Mouse (Mus musculus) hindbrain, embryonic 16.5 days (tissue): ENCODE results near the gene Dazap1. TPM values are rescaled to one million over a fixed set of nuclear protein-coding genes. Genes with fewer than 3 reads are reported as not detected.

Experiments used
- ATAC-seq: fragments of 200-750 bp; cut with Nextera tagmentation; 2 replicates; pipeline ENCODE4 v1.8.0; 2017; ENCODE audit warnings: moderate TSS enrichment, moderate library complexity
- H3K27ac ChIP-seq: fragments of 300-500 bp; sonication (generic); 2 replicates; pipeline ENCODE4 v1.5.1; 2014; ENCODE audit warnings: low read depth, mild to moderate bottlenecking, control low read depth, low read length, moderate library complexity
- H3K27me3 ChIP-seq: fragments of 300-500 bp; sonication (generic); replicated peaks from 2 replicates; pipeline ENCODE4 v1.6.1; 2014; ENCODE audit warnings: low read length; ENCODE audit not compliant: control insufficient read depth, insufficient read depth
- H3K36me3 ChIP-seq: fragments of 300-500 bp; sonication (generic); 2 replicates; pipeline ENCODE4 v1.6.1; 2014; ENCODE audit warnings: mild to moderate bottlenecking, low read length, moderate library complexity, mixed read lengths; ENCODE audit not compliant: control insufficient read depth, insufficient read depth
- H3K4me1 ChIP-seq: fragments of 300-500 bp; sonication (generic); 2 replicates; pipeline ENCODE4 v1.6.1; 2014; ENCODE audit warnings: low read depth, low read length; ENCODE audit not compliant: control insufficient read depth, insufficient read depth
- H3K4me2 ChIP-seq: fragments of 300-500 bp; sonication (generic); 2 replicates; pipeline ENCODE4 v1.6.1; 2014; ENCODE audit warnings: mild to moderate bottlenecking, low read length, control low read depth, moderate library complexity
- H3K4me3 ChIP-seq: fragments of 300-500 bp; sonication (generic); 2 replicates; pipeline ENCODE4 v1.5.1; 2014; ENCODE audit warnings: mild to moderate bottlenecking, low read length, control low read depth, moderate library complexity
- H3K9ac ChIP-seq: fragments of 300-500 bp; sonication (generic); 2 replicates; pipeline ENCODE4 v1.6.1; 2014; ENCODE audit warnings: low read depth, mild to moderate bottlenecking, control low read depth, low read length, moderate library complexity
- H3K9me3 ChIP-seq: fragments of 300-500 bp; sonication (generic); 2 replicates; pipeline ENCODE4 v1.6.1; 2014; ENCODE audit warnings: mild to moderate bottlenecking, low read length, moderate library complexity; ENCODE audit not compliant: control insufficient read depth
- WGBS: fragments of 180-500 bp; shearing (Covaris S2); extraction: QIAGEN DNeasy Blood & Tissue Kit; methylation state at CpG from one replicate; pipeline ENCODE4 v1.1.7; 2014; 5-methylcytosine and 5-hydroxymethylcytosine counted together
- polyA plus RNA-seq: library from polyadenylated mRNA; unstranded; fragments of >200 nt; fragmentation: Nextera tagmentation; extraction: Ambion mirVana; gene quantifications from 2 replicates; pipeline ENCODE4 v1.2.1, GENCODE M21; 2015

The Dazap1 gene
- polyA plus RNA-seq, 1 experiment from 2014 or later = 38.5 TPM

DNA sequence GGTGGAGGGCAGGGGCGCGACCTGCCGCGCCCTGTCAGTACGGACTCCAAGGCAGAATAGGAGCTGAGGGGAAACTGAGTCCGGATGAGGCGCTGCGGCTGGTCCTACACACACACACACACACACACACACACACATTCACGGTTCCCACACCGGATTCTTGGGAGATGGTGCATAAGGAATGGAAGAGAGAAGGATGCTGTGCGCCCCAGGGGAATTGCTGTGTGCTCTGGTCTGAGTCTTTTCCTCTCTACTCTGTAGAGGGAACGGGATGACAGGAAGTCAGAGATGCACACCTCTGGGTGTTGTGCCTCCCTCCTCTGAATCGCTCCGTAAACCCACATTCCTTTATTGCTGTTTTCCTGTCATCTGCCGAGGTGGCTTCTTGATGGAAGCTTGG is 38.0 kb downstream of the Dazap1 start:
- Histone ChIP-seq H3K27me3 (no peaks in the 10 kb centered on the region), H3K36me3 (peaks cover 6% of the 10 kb centered on the region), H3K27ac (peak overlapping the region; percentile 98), H3K9ac (peak overlapping the region; percentile 94), H3K4me1 (peaks cover 62% of the 10 kb centered on the region), H3K4me2 (peak overlapping the region; percentile 81), H3K4me3 (peak overlapping the region; percentile 63), H3K9me3 (no peaks in the 10 kb centered on the region)
- no peak for ATAC-seq
- 3% methylated on average over 15 of the region's 15 CpGs for WGBS

DNA sequence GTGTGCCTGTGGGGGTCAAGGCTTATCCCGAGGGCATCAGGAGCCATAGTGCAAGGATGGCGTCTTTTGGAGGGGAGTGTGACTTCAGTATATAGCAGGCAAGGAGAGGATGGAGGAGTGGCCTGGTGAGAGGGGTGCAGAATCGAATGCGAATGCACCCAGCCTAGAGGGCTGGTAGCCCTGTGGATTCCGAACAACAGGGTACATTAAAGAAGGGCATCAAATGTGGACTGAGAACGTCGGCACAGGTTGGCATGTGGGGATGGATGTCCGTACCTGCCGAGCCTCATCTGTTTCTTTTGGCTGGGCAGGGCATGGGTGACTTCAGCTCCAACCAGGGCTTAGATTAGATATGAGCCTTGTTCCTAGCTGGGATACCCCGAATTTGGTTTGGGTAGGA is 38.5 kb downstream of the Dazap1 start:
- peak overlapping the region; percentile 81 for H3K4me2 ChIP-seq
- H3K36me3 ChIP-seq = peaks cover 4% of the 10 kb centered on the region; the same call in 1 of the 2 replicates
- H3K27ac ChIP-seq = peak overlapping the region; percentile 98
- peak overlapping the region; percentile 94 for H3K9ac ChIP-seq
- no peaks in the 10 kb centered on the region for H3K9me3 ChIP-seq
- no peak for ATAC-seq
- WGBS = 28% methylated on average over 10 of the region's 10 CpGs
- peaks cover 66% of the 10 kb centered on the region for H3K4me1 ChIP-seq
- H3K27me3 ChIP-seq = no peaks in the 10 kb centered on the region
- H3K4me3 ChIP-seq = peak overlapping the region; percentile 63

DNA sequence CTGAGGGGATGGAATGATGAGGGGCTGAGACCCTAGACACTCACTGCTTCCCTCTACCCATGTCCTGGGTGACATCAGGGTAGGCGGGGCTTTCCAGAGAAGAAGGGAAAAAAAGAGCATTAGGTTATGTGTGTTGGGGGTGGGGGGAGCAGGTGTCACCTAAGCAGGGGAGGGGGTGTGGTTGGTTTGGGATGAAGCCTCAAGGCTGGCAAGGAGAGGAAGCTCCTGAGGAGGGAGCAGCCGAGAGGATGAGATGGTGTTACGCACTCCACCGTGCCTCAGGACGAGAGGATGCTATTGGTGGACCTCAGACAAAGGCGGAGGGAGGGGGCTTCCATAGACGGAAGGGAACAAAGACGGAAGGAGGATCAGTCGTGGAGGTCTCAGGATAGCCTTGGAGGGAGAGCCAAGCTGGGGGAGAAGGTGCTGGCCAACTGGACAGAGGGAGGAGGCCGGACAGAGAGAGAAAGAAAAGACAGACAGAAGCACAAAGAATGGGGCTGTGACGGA is 39.4 kb downstream of the Dazap1 start:
- peak overlapping the region; percentile 81 for H3K4me2 ChIP-seq
- peak overlapping the region; percentile 63 for H3K4me3 ChIP-seq
- H3K27me3 ChIP-seq = no peaks in the 10 kb centered on the region
- 11% methylated on average over 11 of the region's 11 CpGs for WGBS
- H3K27ac ChIP-seq = peak overlapping the region; percentile 98
- H3K9me3 ChIP-seq = no peaks in the 10 kb centered on the region
- peaks cover 61% of the 10 kb centered on the region for H3K4me1 ChIP-seq
- ATAC-seq = peak; percentile 85
- peak overlapping the region; percentile 94 for H3K9ac ChIP-seq
- H3K36me3 ChIP-seq = peaks cover 11% of the 10 kb centered on the region

DNA sequence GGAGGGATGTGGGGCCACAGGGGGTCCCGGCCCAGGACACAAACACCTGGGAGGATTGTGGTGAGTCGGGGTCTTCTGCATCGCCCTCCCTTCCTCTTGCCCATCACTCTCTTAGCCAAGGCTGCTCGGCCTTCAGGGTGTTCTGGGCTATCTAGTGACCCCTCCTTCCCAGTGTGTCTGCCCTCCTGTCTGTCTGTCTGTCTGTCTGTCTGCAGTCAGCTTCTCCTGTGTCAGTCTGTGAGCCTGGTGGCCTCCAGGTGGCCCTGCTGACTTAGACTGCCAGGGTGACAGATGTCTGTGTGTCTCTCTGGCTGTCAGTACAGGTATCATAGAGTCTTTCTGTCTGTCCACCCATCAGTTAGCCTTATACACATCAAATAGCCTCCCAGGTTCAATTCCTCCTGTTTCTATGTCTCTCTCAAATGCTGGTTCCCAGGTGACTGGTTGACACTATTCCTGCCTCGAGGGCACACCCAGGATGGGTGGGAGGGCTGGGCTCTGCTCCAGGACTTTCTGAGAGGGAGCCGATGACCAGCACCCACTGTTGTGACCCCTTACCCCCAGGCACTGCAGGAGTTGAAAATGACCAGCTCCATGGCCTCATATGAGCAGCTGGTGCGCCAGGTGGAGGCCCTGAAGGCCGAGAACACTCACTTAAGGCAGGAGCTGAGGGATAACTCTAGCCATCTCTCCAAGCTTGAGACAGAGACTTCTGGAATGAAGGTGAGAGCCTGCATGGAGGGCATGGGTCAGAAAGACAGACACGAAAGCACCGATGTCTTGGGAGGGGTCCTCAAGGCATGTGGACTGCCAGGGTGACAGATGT is 40.2 kb downstream of the Dazap1 start:
- Histone ChIP-seq H3K27ac (peak overlapping the region; percentile 98), H3K4me1 (peaks cover 58% of the 10 kb centered on the region), H3K36me3 (peaks cover 18% of the 10 kb centered on the region), H3K4me3 (peak overlapping the region; percentile 63), H3K27me3 (no peaks in the 10 kb centered on the region), H3K9ac (peak overlapping the region; percentile 94), H3K9me3 (no peaks in the 10 kb centered on the region), H3K4me2 (peak overlapping the region; percentile 81)
- WGBS = 48% methylated on average over 10 of the region's 10 CpGs
- ATAC-seq = no peak

DNA sequence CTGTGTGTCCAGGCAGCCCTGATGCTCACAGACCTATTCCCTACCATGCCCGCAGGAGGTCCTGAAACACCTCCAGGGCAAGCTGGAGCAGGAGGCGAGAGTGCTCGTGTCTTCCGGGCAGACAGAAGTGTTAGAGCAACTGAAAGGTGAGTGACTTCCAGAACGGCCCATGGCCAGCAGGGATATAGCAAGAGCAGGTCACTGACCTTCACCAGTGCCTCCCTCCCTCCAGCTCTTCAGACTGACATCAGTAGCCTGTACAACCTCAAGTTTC is 40.7 kb downstream of the Dazap1 start:
- Histone ChIP-seq H3K9me3 (no peaks in the 10 kb centered on the region), H3K4me2 (peak overlapping the region; percentile 81), H3K27ac (peak overlapping the region; percentile 98), H3K27me3 (no peaks in the 10 kb centered on the region), H3K9ac (peak overlapping the region; percentile 94), H3K4me1 (peaks cover 53% of the 10 kb centered on the region), H3K36me3 (peaks cover 24% of the 10 kb centered on the region), H3K4me3 (peak overlapping the region; percentile 63)
- 46% methylated on average over 5 of the region's 5 CpGs for WGBS
- ATAC-seq = no peak

DNA sequence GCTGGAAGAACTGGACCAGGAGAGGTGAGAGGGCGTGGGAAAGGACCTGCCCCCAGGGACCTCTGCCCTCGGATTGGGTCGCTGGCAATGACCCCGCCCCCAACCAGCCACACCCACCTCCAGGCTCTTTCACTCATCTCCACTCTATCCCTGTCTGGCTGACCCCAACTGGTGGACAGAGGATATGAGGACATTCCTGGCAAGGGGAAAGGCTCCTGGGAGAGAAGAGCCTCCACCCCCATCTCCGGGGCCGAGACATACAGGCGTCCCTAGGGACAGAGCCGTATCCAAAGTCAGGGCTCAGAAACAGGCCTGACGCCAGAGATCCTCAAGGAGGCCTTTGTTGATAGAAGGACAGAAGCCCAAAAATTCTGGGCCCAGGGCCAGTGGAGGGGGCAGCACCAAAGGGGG is 41.2 kb downstream of the Dazap1 start:
- peak overlapping the region; percentile 94 for H3K9ac ChIP-seq
- 3% methylated on average over 9 of the region's 9 CpGs for WGBS
- H3K27me3 ChIP-seq = no peaks in the 10 kb centered on the region
- H3K27ac ChIP-seq = peak overlapping the region; percentile 98
- H3K4me1 ChIP-seq = peaks cover 48% of the 10 kb centered on the region
- ATAC-seq = peak; percentile 41
- no peaks in the 10 kb centered on the region for H3K9me3 ChIP-seq
- peak overlapping the region; percentile 81 for H3K4me2 ChIP-seq
- peaks cover 28% of the 10 kb centered on the region for H3K36me3 ChIP-seq
- peak overlapping the region; percentile 63 for H3K4me3 ChIP-seq

DNA sequence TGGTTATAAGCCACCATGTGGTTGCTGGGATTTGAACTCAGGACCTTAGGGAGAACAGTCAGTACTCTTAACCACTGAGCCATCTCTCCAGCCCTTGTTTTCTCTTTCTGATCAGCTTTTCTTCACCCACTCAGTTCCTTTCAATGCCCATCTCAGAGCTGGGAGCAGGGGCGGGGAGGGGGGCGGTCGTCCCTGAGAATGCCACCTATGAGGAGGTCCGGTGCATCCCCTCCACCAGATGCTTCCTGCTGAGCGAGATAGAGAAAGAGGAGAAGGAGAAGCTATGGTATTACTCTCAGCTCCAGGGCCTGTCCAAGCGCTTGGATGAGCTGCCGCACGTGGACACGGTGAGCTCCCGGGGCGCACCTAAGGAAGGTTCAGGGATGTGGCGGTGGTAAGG is 43.2 kb downstream of the Dazap1 start:
- H3K4me3 ChIP-seq = no peak overlapping the region

DNA sequence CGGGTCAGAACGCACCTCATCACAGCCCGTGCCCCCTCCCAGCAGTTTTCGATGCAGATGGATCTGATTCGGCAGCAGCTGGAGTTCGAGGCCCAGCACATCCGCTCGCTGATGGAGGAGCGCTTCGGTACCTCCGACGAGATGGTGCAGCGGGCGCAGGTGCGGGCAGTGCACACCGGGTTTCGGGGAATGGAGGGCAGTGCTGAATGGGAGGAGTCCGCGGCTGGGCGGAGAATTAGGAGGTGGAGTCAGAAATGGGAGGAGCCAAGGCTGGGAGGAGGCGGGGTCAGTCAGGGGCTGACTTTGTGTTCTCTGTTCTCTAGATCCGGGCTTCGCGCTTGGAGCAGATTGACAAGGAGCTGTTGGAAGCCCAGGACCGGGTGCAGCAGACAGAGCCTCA is 43.6 kb downstream of the Dazap1 start:
- no peak for ATAC-seq
- peaks cover 36% of the 10 kb centered on the region for H3K4me1 ChIP-seq
- peak overlapping the region; percentile 31 for H3K4me2 ChIP-seq
- H3K27ac ChIP-seq = no peak overlapping the region
- H3K27me3 ChIP-seq = no peaks in the 10 kb centered on the region
- H3K36me3 ChIP-seq = peaks cover 50% of the 10 kb centered on the region
- H3K9me3 ChIP-seq = no peaks in the 10 kb centered on the region
- H3K9ac ChIP-seq = peak overlapping the region; percentile 45; the same call in 1 of the 2 replicates
- WGBS = 28% methylated on average over 25 of the region's 25 CpGs
- H3K4me3 ChIP-seq = no peak overlapping the region

More for the DNA sequence above, 43.2 kb downstream of the Dazap1 start:
- no peak overlapping the region for H3K27ac ChIP-seq
- H3K4me1 ChIP-seq = peaks cover 36% of the 10 kb centered on the region
- H3K36me3 ChIP-seq = peaks cover 48% of the 10 kb centered on the region
- no peaks in the 10 kb centered on the region for H3K27me3 ChIP-seq
- no peak for ATAC-seq
- 43% methylated on average over 12 of the region's 12 CpGs for WGBS
- peak overlapping the region; percentile 45; the same call in 1 of the 2 replicates for H3K9ac ChIP-seq
- peak overlapping the region; percentile 31 for H3K4me2 ChIP-seq
- H3K9me3 ChIP-seq = no peaks in the 10 kb centered on the region

DNA sequence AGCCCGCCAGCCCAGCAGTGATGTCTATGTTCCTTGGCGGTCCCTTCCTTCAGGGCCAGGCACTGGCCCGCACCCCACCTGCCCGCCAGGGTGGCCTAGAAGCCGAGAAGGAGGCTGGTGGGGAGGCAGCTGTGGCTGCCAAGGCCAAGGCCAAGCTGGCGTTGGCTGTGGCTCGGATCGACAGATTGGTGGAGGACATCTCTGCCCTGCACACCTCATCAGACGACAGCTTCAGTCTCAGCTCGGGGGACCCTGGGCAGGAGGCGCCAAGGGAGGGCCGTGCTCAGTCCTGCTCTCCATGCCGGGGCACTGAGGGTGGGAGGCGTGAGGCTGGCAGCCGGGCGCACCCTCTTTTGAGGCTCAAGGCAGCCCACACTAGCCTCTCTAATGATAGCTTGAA is 50.3 kb downstream of the Dazap1 start:
- no peaks in the 10 kb centered on the region for H3K27me3 ChIP-seq
- H3K9ac ChIP-seq = no peak overlapping the region
- no peaks in the 10 kb centered on the region for H3K9me3 ChIP-seq
- no peak overlapping the region for H3K4me3 ChIP-seq
- WGBS = 80% methylated on average over 16 of the region's 16 CpGs
- peaks cover 4% of the 10 kb centered on the region; the same call in 1 of the 2 replicates for H3K4me1 ChIP-seq
- H3K36me3 ChIP-seq = peaks cover 92% of the 10 kb centered on the region
- H3K27ac ChIP-seq = no peak overlapping the region
- H3K4me2 ChIP-seq = no peak overlapping the region
- no peak for ATAC-seq
